Mouse (Mus musculus) spleen, postnatal 10 days (tissue): ENCODE measurements around the gene Ugt1a5.
"Not testable (repeated sequence)": the region's sequence is repeated elsewhere in the genome, so short reads cannot be mapped to it uniquely, and the experiment has no call there.

ENCODE experiments used
- DNase-seq, 2 experiments: peaks; one replicate each; pipeline ENCODE4 v3.0.0; 2021 to 2022; ENCODE audit warnings: low spot score in 2 of 2

Gene Ugt1a5

DNA sequence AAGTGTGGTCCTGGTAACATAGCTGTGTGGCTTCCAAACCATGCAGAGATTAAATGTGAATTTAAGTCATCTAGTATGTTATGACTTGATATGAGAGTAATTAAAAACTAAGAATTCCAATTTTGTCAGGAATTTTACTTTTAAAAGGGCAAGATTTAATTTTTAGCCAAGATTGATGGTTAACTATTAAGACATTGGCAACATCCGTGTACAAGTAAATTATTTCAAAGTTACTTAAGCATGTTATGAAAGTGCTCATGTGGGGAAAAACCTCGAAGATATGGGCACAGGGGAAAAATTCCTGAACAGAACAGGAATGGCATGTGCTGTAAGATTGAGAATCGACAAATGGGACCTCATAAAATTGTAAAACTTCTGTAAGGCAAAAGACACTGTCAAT, 31.6 kb downstream of the Ugt1a5 start:
- DNase-seq: no peak

DNA sequence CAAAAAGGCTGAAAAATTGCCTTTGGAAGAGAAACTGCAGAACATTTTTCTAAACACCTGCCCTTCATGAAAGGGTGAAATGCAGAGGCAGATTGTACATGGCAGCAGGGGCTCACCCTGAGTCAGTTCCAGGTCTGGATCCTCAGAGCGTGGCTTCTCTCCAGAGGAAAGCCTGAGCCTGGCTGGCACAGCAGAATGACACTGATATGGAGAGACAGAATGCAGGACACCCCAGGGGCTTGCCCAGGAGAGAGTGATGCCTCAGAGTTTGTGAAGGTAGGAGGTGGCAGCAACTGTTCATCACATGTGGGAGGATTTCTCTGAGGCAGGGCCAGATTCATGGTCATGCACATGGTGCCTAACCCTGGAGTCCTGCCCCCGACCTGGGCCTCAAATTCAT, 34.2 kb downstream of the Ugt1a5 start:
- DNase-seq: no peak

DNA sequence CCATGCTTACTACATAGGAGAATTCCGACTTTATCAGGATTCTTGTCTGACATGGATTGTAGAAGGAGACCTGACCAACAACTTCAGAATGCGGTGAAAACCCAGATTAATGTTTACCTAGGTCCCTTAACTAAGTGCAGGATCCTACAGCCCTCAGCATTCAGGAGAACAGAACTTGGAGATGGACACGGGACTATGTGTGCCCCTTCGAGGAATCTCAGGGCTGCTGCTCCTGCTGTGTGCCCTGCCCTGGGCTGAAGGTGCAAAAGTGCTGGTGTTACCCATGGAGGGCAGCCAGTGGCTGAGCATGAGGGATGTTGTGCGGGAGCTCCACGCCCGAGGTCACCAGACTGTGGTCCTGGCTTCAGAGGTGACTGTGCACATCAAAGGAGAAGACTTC, 34.6 kb downstream of the Ugt1a5 start, which contains the start of gene Ugt1a2:
Ugt1a2 (plus strand) TSS at position 146 of the 400 bp plus-strand sequence.
- DNase-seq: no peak

DNA sequence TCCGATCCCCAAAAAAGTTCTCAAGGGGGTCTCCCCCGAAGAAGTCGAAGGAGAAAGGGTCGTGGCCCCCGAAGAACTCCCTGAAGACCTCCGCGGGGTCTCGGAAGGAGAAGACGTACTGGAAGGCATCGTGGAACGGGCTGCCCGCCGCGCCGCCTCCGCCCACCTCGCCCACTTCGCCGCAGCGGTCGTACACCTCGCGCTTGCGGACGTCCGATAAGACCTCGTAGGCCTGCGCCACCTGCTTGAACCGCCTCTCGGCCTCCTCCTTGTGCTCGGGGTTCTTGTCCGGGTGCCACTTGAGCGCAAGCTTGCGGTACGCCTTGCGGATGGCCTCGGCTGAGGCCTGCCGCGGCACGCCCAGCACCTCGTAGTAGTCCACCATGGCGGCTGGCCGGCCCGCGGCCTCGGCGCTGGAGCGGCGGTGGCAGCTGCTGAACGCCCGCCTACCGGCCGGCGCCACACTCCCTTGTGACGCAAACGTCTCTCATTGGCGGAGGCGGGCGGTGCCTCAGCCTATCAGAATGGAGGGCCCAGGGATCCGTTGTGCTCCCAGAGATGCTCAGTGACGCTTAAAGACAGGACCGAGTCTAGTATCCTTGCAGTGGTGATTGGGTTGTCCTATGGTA, 39.6 kb downstream of the Ugt1a5 start, which contains the start of gene Dnajb3:
Dnajb3 (minus strand) TSS at position 489 of the 629 bp plus-strand sequence.
- peak; percentile 87 for DNase-seq

DNA sequence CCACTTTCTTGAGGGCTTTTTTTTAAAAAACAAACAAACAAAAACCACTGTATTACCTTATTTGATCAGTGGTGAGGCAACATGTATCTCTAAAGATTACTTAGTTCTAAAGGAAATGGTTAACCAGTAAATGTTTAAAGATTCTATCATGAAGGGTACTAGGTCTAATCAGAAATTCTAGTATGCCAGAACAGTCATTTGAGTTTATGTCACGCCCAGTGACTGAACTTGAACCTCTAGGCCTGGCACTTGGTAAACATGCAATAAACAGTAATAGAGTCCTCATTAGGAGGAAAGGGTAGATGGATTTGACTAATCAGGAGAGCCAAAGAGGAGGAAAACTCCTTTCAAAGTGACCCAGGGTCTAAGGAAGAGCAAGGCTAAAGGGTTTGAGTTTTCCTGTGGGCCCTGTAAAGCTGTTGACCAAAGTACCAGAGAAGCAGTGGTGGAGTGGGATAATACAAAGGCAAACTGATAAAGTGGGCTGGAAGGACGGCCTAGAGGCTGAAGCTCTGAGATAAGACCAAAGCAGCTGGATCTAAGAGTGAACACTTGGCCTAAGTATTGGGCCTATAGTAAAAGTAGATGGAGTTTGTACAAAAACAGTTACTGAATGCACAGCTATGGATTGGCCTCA, 41.1 kb downstream of the Ugt1a5 start:
- peak in 1 of 2 experiments; percentile 29 for DNase-seq

DNA sequence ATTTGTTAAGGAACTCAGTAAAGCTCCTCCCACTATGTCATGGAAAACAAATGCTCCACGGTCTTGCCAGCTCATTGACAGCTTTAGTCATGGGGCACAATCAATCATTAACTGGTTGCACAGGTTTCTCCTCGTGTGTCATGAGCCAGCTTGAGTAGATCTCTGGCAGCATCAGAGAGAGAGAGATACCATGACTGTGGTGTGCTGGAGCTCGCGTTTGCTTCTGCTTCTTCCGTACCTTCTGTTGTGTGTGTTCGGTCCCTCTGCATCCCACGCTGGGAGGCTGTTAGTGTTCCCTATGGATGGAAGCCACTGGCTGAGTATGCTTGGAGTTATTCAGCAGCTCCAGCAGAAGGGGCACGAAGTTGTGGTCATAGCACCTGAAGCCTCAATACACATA, 46.0 kb downstream of the Ugt1a5 start, which contains the start of gene Ugt1a1:
Ugt1a1 (plus strand) TSS at position 148 of the 400 bp plus-strand sequence.
- DNase-seq: peak in 1 of 2 experiments; percentile 26

DNA sequence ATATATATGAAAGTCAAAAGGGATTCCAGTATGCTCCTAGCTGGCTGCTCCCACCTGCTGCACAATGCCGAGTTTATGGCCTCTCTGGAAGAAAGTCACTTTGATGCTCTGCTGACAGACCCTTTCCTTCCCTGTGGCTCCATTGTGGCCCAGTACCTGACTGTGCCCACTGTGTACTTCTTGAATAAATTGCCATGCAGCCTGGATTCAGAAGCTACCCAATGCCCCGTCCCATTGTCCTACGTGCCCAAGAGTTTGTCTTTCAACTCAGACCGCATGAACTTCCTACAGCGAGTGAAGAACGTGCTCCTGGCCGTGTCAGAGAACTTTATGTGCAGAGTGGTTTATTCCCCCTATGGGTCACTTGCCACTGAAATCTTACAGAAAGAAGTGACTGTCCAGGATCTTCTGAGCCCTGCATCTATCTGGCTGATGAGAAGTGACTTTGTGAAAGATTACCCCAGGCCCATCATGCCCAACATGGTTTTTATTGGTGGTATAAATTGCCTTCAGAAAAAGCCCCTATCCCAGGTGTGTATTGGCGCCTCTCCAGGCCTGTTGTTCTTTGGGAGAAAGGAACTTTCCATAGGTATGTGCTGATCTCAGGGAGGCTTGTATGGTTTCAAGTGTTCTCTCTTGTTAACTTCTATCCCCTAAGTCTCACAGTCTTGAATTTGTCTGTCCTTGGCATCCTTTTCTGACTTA, 46.7 kb downstream of the Ugt1a5 start:
- DNase-seq: no peak

DNA sequence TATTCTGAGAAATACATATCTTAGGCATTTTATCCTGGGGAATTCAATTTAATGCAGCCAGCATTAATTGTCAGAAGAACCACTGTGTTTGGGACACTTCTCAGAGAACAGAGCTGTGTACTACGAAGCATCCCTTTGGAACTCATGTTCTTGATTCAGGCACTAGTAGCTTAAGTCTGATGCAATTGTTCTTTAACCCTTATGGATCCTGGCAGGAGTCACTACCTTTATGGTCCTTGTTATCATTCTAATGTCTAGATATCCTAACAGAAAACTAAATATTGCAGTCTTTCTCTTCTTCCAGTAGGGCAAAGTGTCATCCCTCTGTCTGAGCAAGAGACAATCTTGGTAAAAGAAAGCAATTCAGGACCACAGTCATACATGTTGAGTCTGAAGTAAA, 47.2 kb downstream of the Ugt1a5 start:
- no peak for DNase-seq

DNA sequence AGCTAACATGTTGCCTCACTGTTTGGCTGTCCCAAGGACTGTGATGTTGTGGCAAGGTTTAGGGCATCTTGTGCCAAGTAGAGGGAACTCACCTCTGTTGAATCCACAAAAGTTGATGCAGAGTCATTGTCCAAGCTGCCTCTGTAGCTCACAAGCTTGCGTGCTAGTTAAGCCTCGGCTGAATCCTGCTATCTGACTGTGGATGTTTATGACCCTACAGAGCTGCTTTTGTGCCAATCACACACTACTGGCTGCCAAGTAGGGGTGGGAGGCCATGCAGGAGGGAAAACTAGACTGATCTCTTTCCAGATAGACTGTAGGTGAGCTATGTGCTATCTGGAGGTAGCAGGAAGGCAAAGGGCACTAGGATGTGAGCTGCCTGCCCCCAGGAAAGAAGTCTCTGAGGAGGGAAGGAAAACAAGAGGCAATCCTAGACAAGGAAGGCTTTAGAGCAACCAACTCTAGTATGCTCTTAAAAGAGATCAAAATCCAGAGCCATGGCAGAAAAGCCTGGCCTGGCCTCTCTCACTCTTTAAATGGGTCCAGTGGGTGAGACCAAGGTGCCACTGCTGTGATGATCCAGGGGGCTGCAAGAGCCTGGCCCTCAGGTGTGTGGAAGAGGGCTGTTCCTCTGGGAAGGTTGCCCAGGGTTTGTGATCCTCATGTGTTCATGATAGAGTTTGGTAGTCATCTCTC, 48.1 kb downstream of the Ugt1a5 start:
- DNase-seq: no peak

DNA sequence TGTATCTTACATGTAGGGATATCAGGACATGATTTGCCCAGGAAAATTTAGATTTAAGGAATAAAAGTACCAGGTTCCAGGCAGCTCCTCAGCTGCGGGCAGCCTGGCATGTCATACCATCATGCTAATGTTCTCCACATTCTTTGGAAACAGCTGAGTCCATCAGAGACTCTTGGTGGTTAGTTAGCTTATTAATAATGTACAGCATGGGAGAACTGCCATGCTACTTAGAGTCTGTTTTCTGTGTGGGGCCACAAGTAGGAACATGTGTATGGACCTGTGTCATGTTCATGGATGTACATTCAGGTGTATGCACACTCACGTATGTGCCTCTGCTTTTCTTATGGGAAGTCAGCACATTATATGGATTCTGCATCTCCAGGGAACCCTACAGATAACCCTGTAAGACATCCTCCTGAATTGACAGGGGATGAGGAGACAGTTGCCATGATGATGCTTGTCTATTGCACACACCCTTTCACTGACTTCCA, 48.7 kb downstream of the Ugt1a5 start:
- no peak for DNase-seq

DNA sequence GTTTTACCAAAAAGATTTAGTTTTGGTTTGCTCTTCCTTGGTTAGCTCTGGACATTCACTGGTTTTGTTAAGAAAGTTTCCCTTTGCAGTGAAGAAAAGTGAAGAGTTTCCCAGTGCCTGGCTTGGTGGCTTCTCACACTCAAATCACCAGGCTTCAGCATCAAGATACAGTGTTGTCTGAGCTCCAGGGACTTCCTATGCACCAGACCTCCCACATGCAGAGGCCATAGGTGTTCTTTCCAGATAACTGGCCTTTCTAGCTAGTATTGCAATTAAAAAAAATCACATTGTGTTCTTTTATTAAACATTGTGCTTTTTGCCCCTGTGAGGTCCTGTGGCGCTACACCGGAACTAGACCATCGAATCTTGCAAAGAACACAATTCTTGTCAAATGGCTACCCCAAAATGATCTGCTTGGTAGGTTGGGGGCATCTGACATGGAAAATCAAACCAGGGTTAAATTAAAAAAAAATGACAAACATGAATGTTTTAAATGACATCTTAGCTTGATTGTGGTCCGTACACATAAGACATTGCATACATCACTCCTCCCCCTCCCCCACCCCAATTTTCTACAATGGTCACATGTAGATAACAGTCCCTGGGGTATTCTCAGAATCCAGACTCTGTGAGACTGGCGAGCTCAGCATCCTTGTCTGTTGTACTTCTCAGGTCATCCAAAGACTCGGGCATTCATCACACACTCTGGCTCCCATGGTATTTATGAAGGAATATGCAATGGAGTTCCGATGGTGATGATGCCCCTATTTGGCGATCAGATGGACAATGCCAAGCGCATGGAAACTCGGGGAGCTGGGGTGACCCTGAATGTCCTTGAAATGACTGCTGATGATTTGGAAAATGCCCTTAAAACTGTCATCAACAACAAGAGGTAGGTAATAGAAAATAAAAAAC, 49.9 kb downstream of the Ugt1a5 start:
- DNase-seq: no peak

DNA sequence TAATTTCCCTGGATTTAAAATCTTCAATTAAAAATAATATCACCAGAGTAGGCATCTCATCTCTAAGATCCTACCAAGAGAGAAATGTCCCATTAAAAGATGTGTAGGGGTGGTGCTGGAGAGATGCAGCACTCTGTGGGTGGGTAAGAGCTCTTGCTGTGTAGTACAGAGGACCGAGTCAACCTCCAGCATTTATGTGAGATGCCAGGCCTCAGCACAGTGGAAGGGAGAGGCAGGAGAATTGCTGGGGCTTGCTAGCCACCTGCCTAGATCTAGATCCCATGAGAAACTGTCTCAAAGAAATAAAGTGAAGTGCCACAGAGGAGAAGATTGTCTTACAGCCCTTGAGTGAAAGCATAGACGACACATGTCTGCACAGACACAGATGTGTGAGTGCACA, 50.7 kb downstream of the Ugt1a5 start:
- DNase-seq: no peak

DNA sequence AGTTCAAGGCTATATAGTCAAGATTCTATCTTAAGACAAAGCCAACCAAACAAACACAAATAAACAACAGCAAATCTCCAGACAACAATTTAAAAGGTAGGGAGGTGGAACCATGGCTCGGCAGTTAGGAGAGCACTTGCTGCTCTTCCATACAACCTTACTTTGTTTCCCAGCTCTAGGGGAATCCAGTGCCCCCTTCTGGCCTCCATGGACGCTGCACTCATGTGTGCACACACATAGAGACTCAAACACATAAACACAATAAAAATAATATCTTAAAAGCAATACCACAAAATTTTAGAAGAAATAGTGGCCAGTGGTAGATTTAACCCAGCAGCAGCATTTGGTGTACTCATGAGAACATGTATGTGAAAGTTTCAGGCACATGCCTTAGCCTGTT, 51.3 kb downstream of the Ugt1a5 start:
- no peak for DNase-seq

DNA sequence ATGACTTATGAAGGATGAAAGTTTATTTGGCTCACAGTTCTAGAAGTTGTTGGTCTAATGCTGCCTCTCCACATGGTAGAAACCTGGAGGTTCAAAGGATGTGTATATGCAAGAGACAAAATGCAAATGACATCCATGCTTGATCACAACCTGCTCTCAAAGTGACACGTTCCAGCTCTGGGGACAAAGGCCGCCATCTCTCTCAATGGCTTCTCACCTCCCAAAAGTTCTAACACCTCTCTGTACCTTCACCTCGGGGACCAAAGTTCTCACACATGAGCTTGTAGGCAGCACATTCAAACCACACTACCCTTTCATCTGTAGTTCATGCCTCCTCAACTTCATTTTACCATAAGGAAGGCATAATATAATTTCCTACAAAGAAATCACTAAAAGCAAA, 51.8 kb downstream of the Ugt1a5 start:
- no peak for DNase-seq

DNA sequence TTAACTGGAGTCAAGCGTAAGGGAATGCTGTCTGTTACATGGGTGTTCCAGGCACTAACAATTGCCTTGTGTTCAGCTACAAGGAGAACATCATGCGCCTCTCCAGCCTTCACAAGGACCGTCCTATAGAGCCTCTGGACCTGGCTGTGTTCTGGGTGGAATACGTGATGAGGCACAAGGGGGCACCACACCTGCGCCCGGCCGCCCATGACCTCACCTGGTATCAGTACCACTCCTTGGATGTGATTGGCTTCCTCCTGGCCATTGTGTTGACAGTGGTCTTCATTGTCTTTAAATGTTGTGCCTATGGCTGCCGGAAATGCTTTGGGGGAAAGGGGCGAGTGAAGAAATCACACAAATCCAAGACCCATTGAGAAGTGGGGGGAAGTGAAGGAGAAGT, 52.2 kb downstream of the Ugt1a5 start:
- DNase-seq: peak in 1 of 2 experiments; percentile 32

DNA sequence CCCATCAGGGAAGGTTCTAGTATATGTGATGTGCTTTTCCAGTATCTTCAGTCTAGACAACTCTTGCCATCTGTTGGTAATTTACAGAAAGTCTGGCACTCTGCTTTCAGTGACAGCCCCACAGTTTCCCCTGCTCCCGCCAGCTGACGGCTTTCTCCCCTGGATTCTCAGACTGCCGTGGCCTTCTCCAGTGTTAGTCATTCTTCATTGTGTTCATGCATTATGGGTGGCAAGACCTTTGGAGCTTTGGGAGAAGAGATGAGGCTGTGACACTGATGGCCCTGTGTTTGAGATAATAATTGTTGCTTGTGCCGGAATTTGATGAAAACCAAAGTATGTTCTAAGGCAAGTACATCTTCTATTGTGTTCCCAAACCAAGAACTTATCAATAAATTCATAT, 52.8 kb downstream of the Ugt1a5 start:
- no peak for DNase-seq

DNA sequence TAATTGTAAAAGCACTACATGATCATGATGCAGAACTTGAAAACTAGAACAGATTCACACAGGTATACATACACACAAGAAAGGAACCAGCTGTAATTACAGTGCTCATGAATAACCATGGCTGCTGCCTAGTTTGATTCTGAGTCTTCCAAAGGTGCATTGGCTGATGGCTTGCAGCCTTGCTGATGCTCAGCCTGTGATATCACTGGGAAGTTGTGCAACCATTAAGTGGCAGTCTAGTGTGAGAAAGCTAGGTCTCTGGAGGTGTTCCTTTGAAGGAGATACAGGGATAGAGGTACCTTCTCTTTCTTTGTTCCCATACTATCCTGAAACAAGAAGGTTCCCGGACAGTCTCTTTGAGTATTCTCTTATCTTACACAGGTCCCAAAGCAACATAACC, 53.2 kb downstream of the Ugt1a5 start:
- no peak for DNase-seq

DNA sequence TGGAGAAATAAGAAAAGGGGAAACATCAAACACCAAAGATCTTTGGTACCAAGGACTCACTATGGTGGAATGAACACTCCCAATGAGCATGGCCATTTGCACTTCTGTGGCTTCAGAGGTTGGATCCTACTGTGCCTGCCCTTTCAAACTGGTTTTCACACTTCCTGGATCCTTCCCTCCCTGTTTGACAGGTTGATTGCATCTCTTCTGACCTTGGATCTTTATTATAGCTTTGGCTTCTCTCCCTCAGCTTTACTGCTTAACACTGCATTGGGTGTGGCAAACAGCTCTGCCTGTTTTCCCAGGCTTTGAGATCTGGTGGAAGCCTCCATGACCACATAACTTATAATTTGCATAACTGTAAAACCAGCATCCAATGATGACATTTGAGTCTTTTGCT, 54.5 kb downstream of the Ugt1a5 start:
- DNase-seq: peak in 1 of 2 experiments; percentile 14

DNA sequence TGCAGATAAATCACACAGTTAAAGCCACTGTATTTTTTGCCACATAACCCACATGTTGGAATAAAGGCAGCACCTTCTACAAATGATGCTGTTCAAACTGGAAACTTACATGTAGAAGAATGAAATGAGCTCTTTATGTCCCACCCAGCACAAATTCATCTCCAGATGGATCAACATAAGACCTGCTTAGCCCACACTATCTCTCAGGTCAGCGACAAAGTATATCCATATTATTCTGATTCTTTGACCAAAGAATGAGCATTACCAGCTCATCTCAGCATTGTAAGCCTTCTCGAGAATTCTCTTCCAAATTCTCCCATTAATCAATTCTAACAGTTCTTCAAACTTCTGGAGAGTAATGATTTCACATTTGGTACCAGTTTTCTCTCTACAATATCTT, 56.4 kb downstream of the Ugt1a5 start:
- DNase-seq: no peak

DNA sequence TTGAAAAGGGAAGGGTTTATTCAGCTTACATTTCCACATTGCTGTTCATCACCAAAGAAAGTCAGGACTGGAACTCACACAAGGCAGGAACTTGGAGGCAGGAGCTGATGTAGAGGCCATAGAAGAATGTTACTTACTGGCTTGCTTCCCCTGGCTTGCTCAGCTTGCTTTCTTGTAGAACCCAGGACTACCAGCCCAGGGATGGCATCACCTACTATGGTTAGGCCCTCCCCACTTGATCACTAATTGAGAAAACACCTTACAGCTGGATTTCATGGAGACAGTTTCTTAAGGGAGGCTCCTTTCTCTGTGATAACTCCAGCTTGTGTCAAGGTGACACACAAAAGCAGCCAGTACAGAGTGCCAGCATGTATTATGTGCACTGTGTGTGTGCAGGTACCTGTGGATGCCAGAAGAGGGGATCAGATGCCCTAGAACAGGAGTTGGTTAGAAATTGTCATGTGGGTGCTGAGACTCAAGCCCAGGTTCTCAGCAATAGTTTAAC, 57.3 kb downstream of the Ugt1a5 start:
- DNase-seq: not testable (repeated sequence)

DNA sequence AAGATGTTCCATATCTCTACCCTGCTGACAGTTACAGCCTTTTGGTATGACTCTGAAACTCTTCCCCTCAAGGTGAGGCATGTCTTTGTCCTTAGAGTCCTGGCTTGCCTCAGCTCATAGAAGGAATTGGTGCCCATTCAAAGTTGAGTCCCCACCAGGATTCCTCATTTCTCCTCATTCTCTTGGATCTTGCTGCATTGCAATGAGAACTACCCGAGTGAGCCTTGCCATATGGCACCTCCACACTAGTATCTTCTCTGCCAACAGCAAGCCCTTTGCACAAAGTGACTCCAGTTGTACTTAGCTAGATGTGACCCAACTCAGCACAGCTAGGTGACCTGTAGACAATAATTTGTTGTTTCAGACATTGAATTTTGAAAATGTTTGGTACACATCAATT, 57.8 kb downstream of the Ugt1a5 start:
- DNase-seq: no peak
